Mouse (Mus musculus): ENCODE measurements at regions not wholly inside any gene's neighbourhood (a gene's known extent, or its start where the extent isn't known, plus 50 kb on each side); places are given as distances from the start of the nearest gene placed in this dataset.

DNA sequence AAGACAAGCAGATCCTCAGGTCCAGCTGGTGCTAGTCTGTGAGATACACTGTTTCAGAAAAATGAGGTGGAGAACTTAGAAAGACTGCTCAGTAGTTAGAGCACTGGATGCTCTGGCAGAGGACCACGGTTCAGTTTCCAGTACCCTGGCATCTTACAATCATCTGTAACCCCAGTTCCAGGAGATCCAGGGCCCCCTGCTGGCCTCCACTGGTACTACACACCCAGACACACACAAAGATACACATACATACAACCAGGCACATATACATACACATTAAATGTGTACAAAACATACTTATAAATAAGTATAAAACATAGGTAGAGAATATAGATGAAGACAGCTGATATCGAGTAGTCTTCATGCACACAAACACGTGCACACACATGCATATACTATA is 97.4 kb upstream of the Supt20 start:
- no peak for DNase-seq (ENCODE audit: low read depth in 2 of 2, low spot score in 2 of 2)

GRCm38 (mm10) chr3:54597326-54598274 is 95.0 kb upstream of the Supt20 start:
- no peak for DNase-seq (ENCODE audit: low read depth in 2 of 2, low spot score in 2 of 2)

DNA sequence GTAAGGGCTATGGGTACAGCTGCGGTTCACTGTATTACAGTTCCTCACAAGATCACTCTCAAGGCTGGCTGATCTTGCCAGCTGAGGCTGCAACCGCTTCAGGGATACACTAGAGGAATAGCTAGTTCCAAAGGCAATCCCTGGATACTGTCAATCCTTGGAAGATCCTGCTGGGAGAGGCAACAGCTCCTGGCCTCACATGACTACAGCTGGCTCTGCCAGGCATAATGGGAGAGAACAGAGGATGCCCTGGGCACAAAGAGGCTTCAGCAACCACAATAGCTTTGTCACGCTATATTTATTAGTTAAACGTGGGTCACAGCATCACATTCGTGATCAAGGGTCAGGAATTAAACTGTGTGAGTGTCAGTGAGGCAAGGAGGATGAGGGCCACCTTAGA is 94.3 kb upstream of the Supt20 start:
- no peak for DNase-seq (ENCODE audit: low read depth in 2 of 2, low spot score in 2 of 2)

- no peak for DNase-seq (ENCODE audit: low read depth in 2 of 2, low spot score in 2 of 2)
Observed at GRCm38 (mm10) chr3:54604705-54605379, 87.8 kb upstream of the Supt20 start.

GRCm38 (mm10) chr3:54611431-54611990 is 81.1 kb upstream of the Supt20 start:
- DNase-seq (ENCODE audit: low read depth in 2 of 2, low spot score in 2 of 2), result no peak

- DNase-seq (ENCODE audit: low read depth in 2 of 2, low spot score in 2 of 2), result no peak
Observed at GRCm38 (mm10) chr3:54613845-54614244, 78.8 kb upstream of the Supt20 start.

DNA sequence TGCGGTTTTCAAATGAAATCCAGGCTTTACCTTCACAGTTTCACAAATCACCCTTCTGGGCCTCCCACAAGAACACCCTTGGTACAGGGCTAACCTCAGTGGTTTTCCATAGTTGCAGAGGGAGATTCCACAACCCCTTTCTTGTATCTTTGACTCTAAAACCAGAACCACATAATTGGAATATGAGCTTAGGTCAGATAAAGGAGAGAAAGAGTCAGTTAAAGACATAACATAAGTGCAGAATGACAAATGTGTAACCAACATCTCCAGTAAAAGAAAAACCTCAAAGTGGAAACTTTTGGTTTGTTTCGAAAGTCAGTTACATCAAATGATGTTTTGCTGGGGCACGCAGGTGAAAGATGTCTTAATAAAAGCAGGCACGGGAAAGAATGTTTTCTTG is 75.3 kb upstream of the Supt20 start:
- DNase-seq (ENCODE audit: low read depth in 2 of 2, low spot score in 2 of 2), result no peak

DNA sequence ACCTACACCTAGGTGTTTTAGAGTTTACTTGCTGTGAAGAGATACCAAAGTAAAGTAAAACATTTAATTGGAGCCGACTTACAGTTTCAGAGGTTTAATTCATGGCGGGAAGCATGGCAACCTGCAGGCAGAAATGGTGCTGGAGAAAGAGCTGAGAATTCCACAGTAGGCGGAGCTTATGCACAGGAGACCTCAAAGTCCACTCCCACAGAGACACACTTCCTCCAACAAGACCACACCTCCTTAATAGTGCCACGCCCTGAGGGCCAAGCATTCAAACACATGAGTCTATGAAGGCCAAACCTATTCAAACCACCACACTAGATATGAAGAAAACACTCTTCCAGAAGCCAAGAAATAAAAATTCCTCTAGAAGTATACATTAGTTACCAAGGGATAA is 74.3 kb upstream of the Supt20 start:
- DNase-seq (ENCODE audit: low read depth in 2 of 2, low spot score in 2 of 2), result no peak

GRCm38 (mm10) chr3:54630254-54630653 is 62.4 kb upstream of the Supt20 start:
- DNase-seq (ENCODE audit: low read depth in 2 of 2, low spot score in 2 of 2), result no peak

GRCm38 (mm10) chr3:54632731-54633130 is 59.9 kb upstream of the Supt20 start:
- no peak for DNase-seq (ENCODE audit: low read depth in 2 of 2, low spot score in 2 of 2)

DNA sequence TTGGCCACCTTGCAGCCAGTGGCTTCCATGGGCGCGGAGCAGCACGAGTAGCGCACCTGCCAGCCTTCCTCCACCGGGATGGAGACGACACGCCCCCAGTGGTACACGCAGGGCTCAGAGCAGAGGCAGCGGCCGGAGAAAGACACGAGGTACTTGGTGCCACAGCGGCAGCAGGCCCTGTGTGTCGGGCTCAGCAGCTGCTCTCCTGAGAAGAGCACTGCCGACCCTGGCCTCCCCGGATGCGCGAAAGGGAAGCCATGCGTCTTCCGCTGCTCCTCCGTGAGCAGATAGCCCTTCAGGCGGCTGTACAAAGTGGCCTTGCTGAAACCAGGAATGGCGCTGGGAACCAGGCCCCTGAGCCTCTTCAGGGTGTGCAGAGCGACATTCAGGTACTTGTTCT is 59.2 kb upstream of the Supt20 start:
- no peak for DNase-seq (ENCODE audit: low read depth in 2 of 2, low spot score in 2 of 2)

DNA sequence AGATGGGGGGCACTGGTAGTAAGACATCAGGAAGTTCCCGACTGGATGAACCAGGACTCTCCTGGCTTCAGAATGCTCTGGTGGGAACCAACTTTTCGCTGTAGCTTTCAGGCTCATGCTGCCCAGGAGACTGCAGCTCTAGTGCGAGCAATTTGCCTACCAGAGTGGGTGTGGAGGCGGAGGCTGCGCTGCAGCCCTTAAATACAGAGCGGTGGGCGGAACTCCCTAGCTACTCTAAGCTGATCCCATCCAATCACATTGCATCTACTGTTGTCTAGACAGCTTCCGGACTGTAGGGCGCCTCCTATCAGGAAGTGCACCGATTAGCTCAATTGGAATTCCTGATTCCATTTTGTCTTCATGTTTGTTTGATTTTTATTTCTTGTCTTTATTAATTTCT is 58.2 kb upstream of the Supt20 start:
- no peak for DNase-seq (ENCODE audit: low read depth in 2 of 2, low spot score in 2 of 2)

All from CD8-positive naive resting alpha-beta T cell, adult 2 months (primary cell).